Mouse (Mus musculus) urinary bladder, postnatal 14 days (tissue): Measurements from ENCODE around the gene Magi2.

Experiments
- DNase-seq: peaks from one replicate; pipeline ENCODE4 v3.0.0; 2021; ENCODE audit warnings: low spot score

Gene Magi2

DNA sequence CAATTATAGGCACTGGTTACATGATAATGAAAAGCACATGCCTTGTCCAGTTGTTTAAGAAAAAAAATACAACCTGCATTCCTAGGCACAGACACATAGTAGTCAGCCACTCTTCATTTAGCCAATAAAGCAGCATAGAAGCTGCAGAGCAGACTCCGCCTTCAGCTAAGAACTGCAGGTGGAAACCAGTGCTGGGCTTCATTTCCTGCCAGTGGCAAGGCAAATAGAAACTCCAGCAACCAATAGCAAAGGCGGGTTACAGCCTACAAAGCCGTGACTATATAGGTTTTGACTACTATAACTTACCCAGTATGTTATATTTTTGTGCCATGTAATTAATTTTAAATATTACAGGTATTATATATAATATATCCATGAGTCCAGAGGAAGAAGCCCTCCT, 1135.3 kb downstream of the Magi2 start:
- no peak for DNase-seq

GRCm38 (mm10) chr5:20363216-20363615, 1136.4 kb downstream of the Magi2 start:
- DNase-seq, result no peak

DNA sequence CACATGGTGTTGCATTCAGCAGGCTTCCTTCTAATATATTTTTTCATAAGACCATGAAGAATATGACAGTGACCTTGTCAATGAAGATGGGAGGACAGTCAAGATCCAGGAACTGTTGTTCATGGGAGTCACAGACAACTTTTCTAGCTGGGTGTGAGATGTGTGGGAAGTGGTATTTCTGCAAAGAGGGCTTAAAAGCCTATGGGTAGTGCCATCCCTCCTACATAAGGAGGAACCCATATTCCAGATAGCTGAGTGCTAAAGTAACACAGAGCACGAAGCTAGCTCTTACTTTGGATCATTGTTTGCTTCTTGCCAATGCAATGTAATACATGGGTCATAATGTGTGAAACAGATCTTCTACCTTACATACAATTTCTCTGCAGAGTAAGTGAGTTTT, 1146.8 kb downstream of the Magi2 start:
- DNase-seq, result no peak

- no peak for DNase-seq
Measured at GRCm38 (mm10) chr5:20378071-20378800, 1151.4 kb downstream of the Magi2 start.

GRCm38 (mm10) chr5:20404533-20404932, 1177.7 kb downstream of the Magi2 start:
- DNase-seq, result no peak

DNA sequence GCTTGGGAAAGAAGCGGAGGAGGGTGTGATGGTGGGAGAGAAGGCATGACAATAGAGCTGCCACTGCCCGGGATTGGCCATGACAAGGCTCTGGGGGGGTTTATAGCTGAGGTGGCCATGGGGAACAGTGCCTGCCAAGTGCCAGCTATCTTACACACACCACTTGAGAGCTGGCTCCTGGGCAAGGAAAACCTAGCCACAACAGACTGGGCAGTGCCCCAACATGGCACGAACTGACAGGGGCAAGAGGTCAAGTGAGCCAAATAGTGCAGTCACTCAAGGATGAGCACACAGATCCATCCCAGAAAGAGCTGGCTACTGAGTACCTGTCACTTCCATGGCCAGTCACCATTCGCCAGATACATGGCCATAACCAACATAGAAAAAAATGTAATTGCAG, 1179.8 kb downstream of the Magi2 start:
- DNase-seq, result no peak

GRCm38 (mm10) chr5:20415320-20415719, 1188.5 kb downstream of the Magi2 start:
- DNase-seq, result no peak

- no peak for DNase-seq
Measured at GRCm38 (mm10) chr5:20417348-20417747, 1190.5 kb downstream of the Magi2 start.

GRCm38 (mm10) chr5:20432148-20432813, 1205.4 kb downstream of the Magi2 start:
- no peak for DNase-seq

GRCm38 (mm10) chr5:20446471-20447174, 1219.8 kb downstream of the Magi2 start:
- no peak for DNase-seq

GRCm38 (mm10) chr5:20456106-20456505, 1229.3 kb downstream of the Magi2 start:
- DNase-seq, result no peak

- no peak for DNase-seq
Measured at GRCm38 (mm10) chr5:20457742-20458510, 1231.1 kb downstream of the Magi2 start.

DNA sequence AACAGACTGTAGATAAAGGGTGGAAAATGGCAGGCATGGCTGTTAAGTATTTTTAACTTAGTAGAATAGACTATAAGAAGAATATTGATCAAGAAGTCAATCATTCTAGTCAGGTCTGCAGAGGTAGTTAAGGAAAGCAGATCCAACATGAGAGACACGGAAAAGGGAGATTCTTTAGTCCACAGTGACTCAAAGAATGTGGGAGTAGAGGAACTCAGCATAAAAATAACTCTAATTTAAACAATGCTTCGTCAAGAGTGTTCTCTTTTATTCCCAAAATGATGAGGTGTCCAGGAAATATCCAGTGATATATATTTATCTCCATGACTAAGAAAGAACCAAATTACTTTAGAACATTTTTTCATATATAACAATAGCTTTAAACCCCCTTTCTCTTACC, 1234.9 kb downstream of the Magi2 start:
- no peak for DNase-seq

DNA sequence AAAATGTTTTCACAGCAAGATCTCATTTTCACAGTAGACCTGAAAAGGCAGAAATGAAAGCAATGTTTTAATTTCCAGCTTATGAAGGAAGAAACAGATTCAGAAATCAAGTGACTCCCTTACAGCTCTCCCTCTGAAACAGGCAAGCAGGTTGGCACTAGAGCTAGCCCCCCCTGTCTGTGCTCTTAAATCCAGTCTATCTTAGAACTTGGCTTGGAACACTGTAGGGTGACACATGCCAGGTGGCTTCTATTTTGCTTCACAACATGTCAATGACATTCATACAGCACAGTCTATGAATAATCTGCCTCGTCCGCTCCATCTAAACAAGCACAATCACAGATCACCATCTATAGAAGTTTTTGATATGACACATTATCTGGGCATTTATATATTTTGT, 1235.5 kb downstream of the Magi2 start:
- no peak for DNase-seq

DNA sequence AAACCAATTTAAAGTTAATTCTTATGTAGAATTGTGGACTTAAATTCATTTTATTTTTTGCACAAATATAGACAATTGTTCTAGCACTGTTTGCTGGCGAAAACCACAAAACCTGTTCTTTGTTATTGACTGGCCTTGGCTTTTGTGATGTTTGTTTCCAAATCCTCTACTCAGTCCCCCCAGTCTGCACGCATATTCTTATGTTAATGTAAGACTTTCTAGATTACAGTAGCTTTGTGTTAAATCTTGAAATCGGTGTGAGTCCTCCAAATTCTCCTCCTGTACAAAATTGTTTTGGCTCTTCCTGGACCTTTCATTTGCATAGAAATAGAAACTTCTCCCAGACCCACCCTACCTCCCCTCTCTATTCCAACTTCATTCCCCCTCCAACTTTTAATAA, 1242.9 kb downstream of the Magi2 start:
- DNase-seq, result no peak

- peak; percentile 20 for DNase-seq
Measured at GRCm38 (mm10) chr5:20470466-20470865, 1243.6 kb downstream of the Magi2 start.

- DNase-seq, result no peak
Measured at GRCm38 (mm10) chr5:20484505-20484904, 1257.7 kb downstream of the Magi2 start.

- no peak for DNase-seq
Measured at GRCm38 (mm10) chr5:20491911-20492310, 1265.1 kb downstream of the Magi2 start.

GRCm38 (mm10) chr5:20492679-20493078, 1265.8 kb downstream of the Magi2 start:
- no peak for DNase-seq

GRCm38 (mm10) chr5:20494010-20494409, 1267.2 kb downstream of the Magi2 start:
- DNase-seq, result no peak

DNA sequence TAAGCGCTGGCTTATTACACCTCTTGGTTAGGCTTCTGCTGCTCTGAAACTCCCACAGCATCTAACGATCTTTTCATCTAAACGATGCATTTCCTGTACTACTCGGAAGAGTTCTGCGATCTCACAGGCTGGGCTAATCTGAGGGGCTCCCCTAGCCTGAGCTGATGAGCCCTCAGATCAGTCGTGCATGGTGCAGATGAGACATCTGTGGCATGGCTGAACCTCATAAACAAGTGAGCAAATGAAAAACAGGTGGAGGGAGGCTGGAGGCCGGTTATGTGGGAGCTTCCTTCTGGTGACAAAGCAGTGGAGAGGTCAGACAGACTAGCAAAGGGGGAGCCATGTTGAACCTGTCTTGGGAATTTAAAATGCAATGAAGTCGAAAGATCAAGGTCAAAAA, 1270.1 kb downstream of the Magi2 start:
- no peak for DNase-seq

- DNase-seq, result no peak
Measured at GRCm38 (mm10) chr5:20499031-20499600, 1272.3 kb downstream of the Magi2 start.
